Mouse (Mus musculus) neural tube, postnatal 0 days (tissue): ENCODE measurements around the gene Grid2. TPM values are rescaled to one million over a fixed set of nuclear protein-coding genes. Genes with fewer than 3 reads are reported as not detected.

Experiments
- polyA plus RNA-seq: library from polyadenylated mRNA; unstranded; fragments of >200 nt; fragmentation: Nextera tagmentation; extraction: Ambion mirVana; gene quantifications from 2 replicates; pipeline ENCODE4 v1.2.1, GENCODE M21; 2015

Gene Grid2
- polyA plus RNA-seq = 18.1 and 19.0 TPM in 2 replicates

GRCm38 (mm10) chr6:63255826-63256555, at the start of gene Grid2:
Gene Grid2 (plus strand): TSS chr6:63255876.

GRCm38 (mm10) chr6:64728499-64729198, 1473.0 kb downstream of the Grid2 start, which contains the start of gene Atoh1:
Gene Atoh1 (plus strand): TSS chr6:64729125.

